Mouse (Mus musculus) neural tube, embryonic 14.5 days (tissue): ENCODE measurements around the gene Cfap298. TPM values are rescaled to one million over a fixed set of nuclear protein-coding genes. Genes with fewer than 3 reads are reported as not detected.

Source experiments
- ATAC-seq: fragments of 200-750 bp; cut with Nextera tagmentation; 2 replicates; pipeline ENCODE4 v1.8.0; 2017; ENCODE audit warnings: low read depth, mild to moderate bottlenecking, moderate TSS enrichment, moderate library complexity
- H3K27ac ChIP-seq: fragments of 300-500 bp; sonication (generic); 2 replicates; pipeline ENCODE4 v1.5.1; 2014; ENCODE audit warnings: low read depth, mild to moderate bottlenecking, control low read depth, low read length, moderate library complexity, mixed read lengths
- H3K27me3 ChIP-seq: fragments of 300-500 bp; sonication (generic); 2 replicates; pipeline ENCODE4 v1.6.1; 2014; ENCODE audit warnings: low read length; ENCODE audit not compliant: control insufficient read depth, insufficient read depth
- H3K36me3 ChIP-seq: fragments of 300-500 bp; sonication (generic); 2 replicates; pipeline ENCODE4 v1.6.1; 2014; ENCODE audit warnings: low read length, mixed read lengths; ENCODE audit not compliant: control insufficient read depth, insufficient read depth
- H3K4me1 ChIP-seq: fragments of 300-500 bp; sonication (generic); 2 replicates; pipeline ENCODE4 v1.6.1; 2014; ENCODE audit warnings: low read length; ENCODE audit not compliant: control insufficient read depth, insufficient read depth
- H3K4me2 ChIP-seq: fragments of 300-500 bp; sonication (generic); 2 replicates; pipeline ENCODE4 v1.6.1; 2014; ENCODE audit warnings: mild to moderate bottlenecking, low read depth, low read length, control low read depth
- H3K4me3 ChIP-seq: fragments of 300-500 bp; sonication (generic); 2 replicates; pipeline ENCODE4 v1.5.1; 2014; ENCODE audit warnings: low read depth, low read length, control low read depth, mixed read lengths
- H3K9ac ChIP-seq: fragments of 300-500 bp; sonication (generic); replicated peaks from 2 replicates; pipeline ENCODE4 v1.6.1; 2014; ENCODE audit warnings: low read depth, mild to moderate bottlenecking, control low read depth, low read length, mixed read lengths
- H3K9me3 ChIP-seq: fragments of 300-500 bp; sonication (generic); 2 replicates; pipeline ENCODE4 v1.6.1; 2016; ENCODE audit warnings: low read length; ENCODE audit not compliant: control insufficient read depth
- WGBS: fragments of 180-500 bp; shearing (Covaris S2); extraction: QIAGEN DNeasy Blood & Tissue Kit; methylation state at CpG from one replicate; pipeline ENCODE4 v1.1.7; 2014; 5-methylcytosine and 5-hydroxymethylcytosine counted together
- polyA plus RNA-seq: library from polyadenylated mRNA; unstranded; fragments of >200 nt; fragmentation: Nextera tagmentation; extraction: Ambion mirVana; gene quantifications from 2 replicates; pipeline ENCODE4 v1.2.1, GENCODE M21; 2014

Cfap298 gene
- polyA plus RNA-seq, 1 experiment from 2014 or later = 46.2 TPM

DNA sequence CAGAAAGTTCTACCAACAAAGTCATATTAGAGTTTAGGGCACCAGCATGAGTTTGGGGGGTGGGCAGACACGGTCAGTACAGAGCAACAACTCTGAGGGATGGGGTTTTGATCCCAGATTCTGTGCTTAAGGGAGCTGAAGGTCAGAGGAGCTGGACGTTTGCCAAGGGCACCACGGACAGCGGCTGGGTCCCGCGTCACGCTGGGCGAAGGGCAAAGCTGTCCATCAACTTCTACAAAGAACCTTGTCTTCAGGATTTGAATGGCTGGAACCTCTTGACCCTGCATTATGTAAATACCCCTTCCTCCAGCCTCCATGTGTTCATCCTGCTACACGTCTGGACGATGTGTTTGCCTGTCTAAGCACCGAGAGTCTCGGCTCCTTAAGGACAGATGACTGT lies 35.4 kb downstream of the Cfap298 start:
- Histone ChIP-seq H3K27ac (no peak overlapping the region), H3K4me1 (no peaks in the 10 kb centered on the region), H3K9me3 (no peaks in the 10 kb centered on the region), H3K4me2 (no peak overlapping the region), H3K9ac (no peak overlapping the region), H3K4me3 (no peak overlapping the region), H3K27me3 (no peaks in the 10 kb centered on the region), H3K36me3 (no peaks in the 10 kb centered on the region)
- 30% methylated on average over 12 of the region's 12 CpGs for WGBS
- no peak for ATAC-seq

DNA sequence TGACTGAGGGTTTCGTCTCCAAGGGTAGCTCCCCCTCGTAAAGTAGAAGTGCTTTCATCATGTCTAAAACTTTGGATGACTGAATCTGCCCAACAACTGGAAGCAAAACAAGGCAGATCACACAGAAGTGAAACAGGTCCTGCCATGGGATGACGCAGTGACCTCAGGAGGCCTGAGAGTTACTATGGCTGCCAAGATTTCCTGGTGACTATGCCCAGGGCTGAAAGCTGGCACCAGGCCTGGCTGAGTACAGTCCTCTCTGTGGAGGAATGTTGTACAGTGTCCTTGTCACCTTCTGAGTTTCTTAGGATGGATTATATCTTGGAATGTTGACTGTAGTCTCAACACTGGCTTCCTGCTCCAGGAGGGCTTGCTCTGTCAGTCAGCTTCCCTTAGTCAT lies 37.3 kb downstream of the Cfap298 start:
- H3K4me3 ChIP-seq = no peak overlapping the region
- H3K27me3 ChIP-seq = no peaks in the 10 kb centered on the region
- H3K36me3 ChIP-seq = no peaks in the 10 kb centered on the region
- H3K4me1 ChIP-seq = no peaks in the 10 kb centered on the region
- H3K27ac ChIP-seq = no peak overlapping the region
- no peaks in the 10 kb centered on the region for H3K9me3 ChIP-seq
- no peak for ATAC-seq
- H3K4me2 ChIP-seq = no peak overlapping the region
- 91% methylated on average over 3 of the region's 3 CpGs for WGBS
- H3K9ac ChIP-seq = no peak overlapping the region

DNA sequence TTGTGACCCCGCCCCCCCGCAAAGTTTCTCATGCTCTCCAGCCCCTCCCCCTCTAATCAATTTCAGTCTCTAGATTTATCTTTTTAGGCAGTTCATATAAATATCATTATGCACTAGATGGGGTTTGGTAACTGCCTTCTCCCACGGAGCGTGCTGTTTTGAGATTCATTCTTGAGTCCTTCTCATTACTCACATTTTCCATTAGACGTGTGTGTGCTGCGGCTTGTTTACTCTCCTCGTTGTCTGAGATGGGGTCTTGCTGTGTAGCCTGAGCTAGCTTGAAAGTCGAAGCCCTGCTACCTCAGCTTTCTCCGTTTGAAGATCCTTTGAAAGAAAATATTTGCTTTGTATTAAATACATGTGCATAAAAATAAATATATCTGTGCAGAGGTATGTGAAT lies 41.1 kb downstream of the Cfap298 start:
- no peak overlapping the region for H3K4me3 ChIP-seq
- no peak overlapping the region for H3K27ac ChIP-seq
- H3K4me1 ChIP-seq = no peaks in the 10 kb centered on the region
- no peaks in the 10 kb centered on the region for H3K9me3 ChIP-seq
- 60% methylated on average over 9 of the region's 9 CpGs for WGBS
- no peak for ATAC-seq
- no peaks in the 10 kb centered on the region for H3K27me3 ChIP-seq
- no peak overlapping the region for H3K9ac ChIP-seq
- no peak overlapping the region for H3K4me2 ChIP-seq
- no peaks in the 10 kb centered on the region for H3K36me3 ChIP-seq

DNA sequence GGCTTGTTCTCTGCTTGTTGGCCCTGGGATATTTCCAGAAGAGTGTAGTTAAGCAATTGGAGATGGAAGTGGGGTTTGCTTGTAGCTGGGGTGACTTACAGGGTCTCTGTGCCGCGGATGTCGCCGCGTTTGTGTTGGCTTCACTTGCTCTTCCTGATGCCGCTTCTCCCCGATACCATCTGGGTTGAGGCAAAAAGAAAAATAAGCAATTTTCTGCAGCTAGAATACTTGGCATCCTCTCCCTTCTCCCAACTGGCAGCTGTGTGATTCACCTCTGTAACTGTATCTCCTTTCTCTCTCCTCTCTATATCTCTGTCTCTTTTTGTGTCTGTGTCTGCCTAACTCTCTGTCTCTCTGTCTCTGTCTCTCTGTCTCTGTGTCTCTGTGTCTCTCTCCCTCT lies 41.9 kb downstream of the Cfap298 start:
- no peak overlapping the region for H3K4me2 ChIP-seq
- H3K9me3 ChIP-seq = no peaks in the 10 kb centered on the region
- no peaks in the 10 kb centered on the region for H3K4me1 ChIP-seq
- H3K9ac ChIP-seq = no peak overlapping the region
- no peak overlapping the region for H3K27ac ChIP-seq
- 87% methylated on average over 7 of the region's 7 CpGs for WGBS
- H3K36me3 ChIP-seq = no peaks in the 10 kb centered on the region
- no peak overlapping the region for H3K4me3 ChIP-seq
- no peak for ATAC-seq
- no peaks in the 10 kb centered on the region for H3K27me3 ChIP-seq

DNA sequence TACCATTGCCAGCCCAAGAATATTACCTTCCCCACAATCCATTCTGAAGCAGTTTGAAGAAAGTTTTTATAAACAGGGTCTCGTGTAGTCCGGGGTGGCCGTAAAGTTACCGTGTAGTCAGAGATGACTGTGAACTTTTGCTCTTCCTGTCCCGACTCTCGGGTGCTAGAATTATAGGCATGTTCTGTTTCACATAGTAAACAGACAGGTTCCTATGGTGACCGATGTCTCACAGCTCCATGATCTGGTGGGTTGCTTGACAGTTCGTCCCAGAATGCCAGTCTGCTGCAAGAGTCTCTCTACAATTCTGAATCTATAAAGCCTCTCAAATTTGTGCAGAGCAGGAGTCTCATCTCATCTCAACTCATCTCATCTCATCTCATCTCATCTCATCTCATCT lies 42.8 kb downstream of the Cfap298 start:
- no peak overlapping the region for H3K9ac ChIP-seq
- no peaks in the 10 kb centered on the region for H3K36me3 ChIP-seq
- no peaks in the 10 kb centered on the region for H3K27me3 ChIP-seq
- H3K4me1 ChIP-seq = no peaks in the 10 kb centered on the region
- H3K27ac ChIP-seq = no peak overlapping the region
- ATAC-seq = no peak
- no peaks in the 10 kb centered on the region for H3K9me3 ChIP-seq
- 64% methylated on average over 8 of the region's 8 CpGs for WGBS
- H3K4me3 ChIP-seq = no peak overlapping the region
- H3K4me2 ChIP-seq = no peak overlapping the region

DNA sequence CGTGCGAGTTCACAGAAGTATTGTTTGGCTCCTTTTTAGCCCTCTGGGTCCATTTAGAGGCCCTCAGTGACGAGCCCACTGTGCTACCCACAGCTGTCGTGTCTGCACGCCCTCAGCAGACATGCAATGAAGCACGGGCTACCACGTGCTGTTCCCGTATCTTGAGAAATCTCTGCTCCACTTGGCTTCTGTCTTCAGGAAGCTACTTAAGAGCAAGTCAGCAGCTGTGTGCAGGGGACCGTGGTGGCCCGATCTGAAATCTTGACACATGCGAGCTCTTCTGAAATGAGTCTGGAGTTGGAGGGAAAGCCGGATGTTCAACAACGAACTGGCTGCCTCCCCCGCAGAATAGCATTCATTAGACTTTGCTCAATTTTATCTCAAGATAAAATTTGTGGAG lies 43.3 kb downstream of the Cfap298 start:
- ATAC-seq = no peak
- 57% methylated on average over 14 of the region's 14 CpGs for WGBS
- Histone ChIP-seq H3K4me3 (no peak overlapping the region), H3K4me1 (no peaks in the 10 kb centered on the region), H3K27me3 (no peaks in the 10 kb centered on the region), H3K9me3 (no peaks in the 10 kb centered on the region), H3K27ac (no peak overlapping the region), H3K4me2 (no peak overlapping the region), H3K9ac (no peak overlapping the region), H3K36me3 (no peaks in the 10 kb centered on the region)

DNA sequence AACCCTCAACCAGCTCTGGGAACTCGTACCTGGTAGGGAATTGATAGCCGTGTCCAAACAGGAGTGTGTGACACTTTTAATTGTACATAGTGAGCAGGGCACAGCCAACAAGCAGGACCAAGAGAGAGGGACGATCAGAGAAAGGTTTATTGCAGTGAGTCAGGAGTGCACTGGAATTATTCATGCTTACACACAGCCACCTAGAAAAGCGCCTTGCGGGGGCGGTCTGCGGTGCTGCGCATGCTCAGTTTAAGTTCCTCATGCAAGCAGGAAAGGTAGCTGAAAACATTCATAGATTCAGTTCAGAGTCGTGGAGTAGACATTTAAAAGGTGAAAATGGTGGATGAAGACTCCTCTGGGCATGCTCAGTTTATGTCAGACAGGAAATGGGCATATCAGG lies 44.2 kb downstream of the Cfap298 start:
- no peak overlapping the region for H3K9ac ChIP-seq
- WGBS = 91% methylated on average over 9 of the region's 9 CpGs
- H3K27ac ChIP-seq = no peak overlapping the region
- no peaks in the 10 kb centered on the region for H3K4me1 ChIP-seq
- no peaks in the 10 kb centered on the region for H3K9me3 ChIP-seq
- H3K4me3 ChIP-seq = no peak overlapping the region
- H3K4me2 ChIP-seq = no peak overlapping the region
- no peaks in the 10 kb centered on the region for H3K36me3 ChIP-seq
- H3K27me3 ChIP-seq = no peaks in the 10 kb centered on the region
- ATAC-seq = no peak

DNA sequence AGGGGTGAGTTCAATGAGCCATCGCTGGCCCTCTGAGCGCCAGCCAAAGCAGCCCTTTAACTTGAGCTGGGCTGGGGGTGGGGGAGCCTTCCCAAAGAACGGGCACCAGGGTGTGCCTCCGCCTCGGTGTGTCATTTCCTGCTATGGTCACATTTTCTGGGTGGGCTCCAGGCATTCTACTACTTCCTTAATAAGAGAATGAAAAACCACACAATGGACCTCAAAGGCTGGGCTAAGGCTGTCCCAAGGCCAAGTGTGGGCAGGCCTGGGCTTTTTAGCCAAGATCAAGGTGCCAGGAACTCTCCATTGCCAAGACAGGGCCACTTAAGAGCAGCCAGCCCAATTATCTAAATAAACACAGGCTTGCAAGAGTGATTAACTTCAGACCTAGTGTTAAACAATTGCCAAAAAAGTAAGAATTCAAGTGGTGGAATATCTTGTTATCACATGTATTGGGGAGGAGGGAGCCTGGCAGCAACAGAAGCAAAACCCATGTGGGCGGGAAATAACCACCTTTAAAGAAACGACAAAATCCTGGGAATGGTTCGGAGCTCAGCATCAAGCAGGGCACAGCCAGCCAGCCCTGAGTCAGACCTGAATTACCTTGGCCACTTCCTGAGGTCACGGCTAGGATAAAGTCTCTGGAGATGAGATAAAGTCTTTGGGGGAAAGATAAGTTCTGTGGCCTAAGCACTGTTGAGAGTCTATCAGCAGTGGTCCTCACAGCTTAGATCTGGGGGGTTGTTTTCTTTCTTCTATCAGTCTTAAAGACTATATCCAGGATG lies 48.9 kb downstream of the Cfap298 start:
- H3K4me2 ChIP-seq = no peak overlapping the region
- no peak overlapping the region for H3K4me3 ChIP-seq
- no peaks in the 10 kb centered on the region for H3K9me3 ChIP-seq
- H3K4me1 ChIP-seq = no peaks in the 10 kb centered on the region
- no peaks in the 10 kb centered on the region for H3K27me3 ChIP-seq
- no peaks in the 10 kb centered on the region for H3K36me3 ChIP-seq
- no peak overlapping the region for H3K27ac ChIP-seq
- no peak overlapping the region for H3K9ac ChIP-seq
- WGBS = 77% methylated on average over 9 of the region's 9 CpGs
- no peak for ATAC-seq

DNA sequence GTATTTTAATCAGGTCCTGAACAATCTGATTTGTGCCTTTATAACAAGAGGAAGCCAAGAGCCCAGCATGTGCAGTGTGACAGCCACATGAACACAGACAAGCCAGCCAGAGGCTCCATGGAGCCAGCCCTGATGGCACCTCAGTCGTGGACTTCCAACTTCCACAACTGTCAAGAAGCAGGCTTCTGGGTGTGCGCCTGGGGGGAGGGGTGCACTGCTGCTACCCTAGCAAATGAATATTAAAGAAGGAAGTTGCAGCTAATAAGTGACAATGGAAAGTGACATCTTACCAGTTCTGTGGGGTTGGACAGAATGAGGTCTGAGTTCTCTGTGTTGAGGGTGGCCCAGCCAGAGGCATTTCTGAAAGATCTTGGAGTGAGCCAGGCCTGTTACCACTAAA lies 49.6 kb downstream of the Cfap298 start:
- no peaks in the 10 kb centered on the region for H3K36me3 ChIP-seq
- H3K4me1 ChIP-seq = no peaks in the 10 kb centered on the region
- no peaks in the 10 kb centered on the region for H3K9me3 ChIP-seq
- no peak for ATAC-seq
- H3K4me2 ChIP-seq = no peak overlapping the region
- no peak overlapping the region for H3K4me3 ChIP-seq
- no peak overlapping the region for H3K27ac ChIP-seq
- WGBS = 95% methylated on average over 2 of the region's 2 CpGs
- no peaks in the 10 kb centered on the region for H3K27me3 ChIP-seq
- H3K9ac ChIP-seq = no peak overlapping the region
